Mouse (Mus musculus) midbrain, embryonic 13.5 days (tissue): ENCODE measurements around the gene Agr2. TPM values are rescaled to one million over a fixed set of nuclear protein-coding genes. Genes with fewer than 3 reads are reported as not detected.

Experiments
- ATAC-seq: fragments of 200-750 bp; cut with Nextera tagmentation; 2 replicates; pipeline ENCODE4 v1.8.0; 2017; ENCODE audit warnings: mild to moderate bottlenecking, moderate TSS enrichment, moderate library complexity
- H3K27ac ChIP-seq: fragments of 300-500 bp; sonication (generic); 2 replicates; pipeline ENCODE4 v1.5.1; 2015; ENCODE audit warnings: inconsistent platforms, mild to moderate bottlenecking, moderate library complexity
- H3K27me3 ChIP-seq: fragments of 300-500 bp; sonication (generic); 2 replicates; pipeline ENCODE4 v1.6.1; 2015; ENCODE audit warnings: mild to moderate bottlenecking, inconsistent platforms
- H3K36me3 ChIP-seq: fragments of 300-500 bp; sonication (generic); 2 replicates; pipeline ENCODE4 v1.6.1; 2015; ENCODE audit warnings: mild to moderate bottlenecking, inconsistent platforms
- H3K4me1 ChIP-seq: fragments of 300-500 bp; sonication (generic); replicated peaks from 2 replicates; pipeline ENCODE4 v1.6.1; 2015; ENCODE audit warnings: inconsistent platforms
- H3K4me2 ChIP-seq: fragments of 300-500 bp; sonication (generic); replicated peaks from 2 replicates; pipeline ENCODE4 v1.6.1; 2015; ENCODE audit warnings: moderate library complexity, mild to moderate bottlenecking, inconsistent platforms
- H3K4me3 ChIP-seq: fragments of 300-500 bp; sonication (generic); replicated peaks from 2 replicates; pipeline ENCODE4 v1.5.1; 2015; ENCODE audit warnings: mild to moderate bottlenecking, inconsistent platforms
- H3K9ac ChIP-seq: fragments of 300-500 bp; sonication (generic); replicated peaks from 2 replicates; pipeline ENCODE4 v1.6.1; 2015; ENCODE audit warnings: mild to moderate bottlenecking, inconsistent platforms
- H3K9me3 ChIP-seq: fragments of 300-500 bp; sonication (generic); 2 replicates; pipeline ENCODE4 v1.6.1; 2016; ENCODE audit warnings: mild to moderate bottlenecking, inconsistent platforms
- WGBS: fragments of 180-500 bp; shearing (Covaris S2); methylation state at CpG from one replicate; pipeline ENCODE4 v1.1.7; 2015; 5-methylcytosine and 5-hydroxymethylcytosine counted together
- polyA plus RNA-seq: library from polyadenylated mRNA; unstranded; fragments of >200 nt; fragmentation: Nextera tagmentation; extraction: Ambion mirVana; gene quantifications from 2 replicates; pipeline ENCODE4 v1.2.1, GENCODE M21; 2015

Gene Agr2
- polyA plus RNA-seq, 1 experiment from 2014 or later, result 1.3 TPM

GRCm38 (mm10) chr12:36028968-36029645 lies 36.4 kb downstream of the Agr2 start:
- WGBS, result 78% methylated on average over 5 of the region's 5 CpGs
- H3K4me2 ChIP-seq, result no peak overlapping the region
- no peak for ATAC-seq
- no peak overlapping the region for H3K4me3 ChIP-seq
- H3K27me3 ChIP-seq, result no peaks in the 10 kb centered on the region
- H3K9me3 ChIP-seq, result 0 out of 2 replicates have a peak, but pooled peaks cover 2% of the 10 kb centered on the region
- no peak overlapping the region for H3K9ac ChIP-seq
- H3K36me3 ChIP-seq, result peaks cover 7% of the 10 kb centered on the region
- H3K4me1 ChIP-seq, result peaks cover 14% of the 10 kb centered on the region
- no peak overlapping the region for H3K27ac ChIP-seq

GRCm38 (mm10) chr12:36029687-36030086 lies 37.0 kb downstream of the Agr2 start:
- peaks cover 11% of the 10 kb centered on the region for H3K4me1 ChIP-seq
- 89% methylated on average over 4 of the region's 6 CpGs for WGBS

GRCm38 (mm10) chr12:36030660-36031363 lies 38.1 kb downstream of the Agr2 start:
- 91% methylated on average over 12 of the region's 12 CpGs for WGBS
- Histone ChIP-seq H3K27me3 (no peaks in the 10 kb centered on the region), H3K9ac (no peak overlapping the region), H3K27ac (no peak overlapping the region), H3K4me2 (no peak overlapping the region), H3K4me1 (peaks cover 11% of the 10 kb centered on the region), H3K9me3 (peaks cover 4% of the 10 kb centered on the region; the same call in 1 of the 2 replicates), H3K36me3 (peaks cover 8% of the 10 kb centered on the region), H3K4me3 (no peak overlapping the region)
- ATAC-seq, result 0 out of 2 replicates have a peak, but pooled peaks have one; percentile 17

More at GRCm38 (mm10) chr12:36029687-36030086, 37.0 kb downstream of the Agr2 start:
- H3K27ac ChIP-seq, result no peak overlapping the region
- no peak for ATAC-seq
- H3K36me3 ChIP-seq, result peaks cover 7% of the 10 kb centered on the region
- 0 out of 2 replicates have a peak, but pooled peaks cover 2% of the 10 kb centered on the region for H3K9me3 ChIP-seq
- no peaks in the 10 kb centered on the region for H3K27me3 ChIP-seq
- H3K9ac ChIP-seq, result no peak overlapping the region
- no peak overlapping the region for H3K4me3 ChIP-seq
- no peak overlapping the region for H3K4me2 ChIP-seq

- no peak overlapping the region for H3K27ac ChIP-seq
- H3K36me3 ChIP-seq, result peaks cover 21% of the 10 kb centered on the region
- no peak for ATAC-seq
- no peak overlapping the region for H3K4me3 ChIP-seq
- peaks cover 15% of the 10 kb centered on the region; the same call in 1 of the 2 replicates for H3K9me3 ChIP-seq
- H3K9ac ChIP-seq, result no peak overlapping the region
- WGBS, result 79% methylated on average over 4 of the region's 4 CpGs
- no peak overlapping the region for H3K4me2 ChIP-seq
- H3K27me3 ChIP-seq, result no peaks in the 10 kb centered on the region
- peaks cover 8% of the 10 kb centered on the region; the same call in 1 of the 2 replicates for H3K4me1 ChIP-seq
Measured at GRCm38 (mm10) chr12:36032419-36032818, 39.7 kb downstream of the Agr2 start.

GRCm38 (mm10) chr12:36035501-36035900 lies 42.8 kb downstream of the Agr2 start:
- 98% methylated on average over 6 of the region's 6 CpGs for WGBS
- H3K36me3 ChIP-seq, result peaks cover 21% of the 10 kb centered on the region

GRCm38 (mm10) chr12:36036121-36036520 lies 43.4 kb downstream of the Agr2 start:
- H3K27me3 ChIP-seq, result no peaks in the 10 kb centered on the region
- no peak overlapping the region for H3K27ac ChIP-seq
- H3K4me2 ChIP-seq, result no peak overlapping the region
- peaks cover 15% of the 10 kb centered on the region; the same call in 1 of the 2 replicates for H3K9me3 ChIP-seq
- peaks cover 18% of the 10 kb centered on the region for H3K4me1 ChIP-seq
- no peak overlapping the region for H3K9ac ChIP-seq
- H3K36me3 ChIP-seq, result peaks cover 21% of the 10 kb centered on the region
- ATAC-seq, result no peak
- WGBS, result 99% methylated on average over 7 of the region's 7 CpGs
- no peak overlapping the region for H3K4me3 ChIP-seq

More at GRCm38 (mm10) chr12:36035501-36035900, 42.8 kb downstream of the Agr2 start:
- H3K9me3 ChIP-seq, result peaks cover 15% of the 10 kb centered on the region; the same call in 1 of the 2 replicates
- no peaks in the 10 kb centered on the region for H3K27me3 ChIP-seq
- H3K4me3 ChIP-seq, result no peak overlapping the region
- no peak overlapping the region for H3K4me2 ChIP-seq
- no peak for ATAC-seq
- peaks cover 12% of the 10 kb centered on the region for H3K4me1 ChIP-seq
- H3K9ac ChIP-seq, result no peak overlapping the region
- H3K27ac ChIP-seq, result no peak overlapping the region

GRCm38 (mm10) chr12:36036776-36037175 lies 44.1 kb downstream of the Agr2 start:
- peaks cover 21% of the 10 kb centered on the region for H3K36me3 ChIP-seq
- H3K4me1 ChIP-seq, result peaks cover 21% of the 10 kb centered on the region
- H3K27ac ChIP-seq, result no peak overlapping the region
- peaks cover 15% of the 10 kb centered on the region; the same call in 1 of the 2 replicates for H3K9me3 ChIP-seq
- no peak overlapping the region for H3K4me3 ChIP-seq
- 95% methylated on average over 10 of the region's 10 CpGs for WGBS
- H3K4me2 ChIP-seq, result no peak overlapping the region
- no peaks in the 10 kb centered on the region for H3K27me3 ChIP-seq
- no peak overlapping the region for H3K9ac ChIP-seq
- no peak for ATAC-seq

GRCm38 (mm10) chr12:36039541-36040084 lies 46.9 kb downstream of the Agr2 start:
- 81% methylated on average over 9 of the region's 9 CpGs for WGBS
- Histone ChIP-seq H3K9me3 (peaks cover 12% of the 10 kb centered on the region; the same call in 1 of the 2 replicates), H3K27ac (no peak overlapping the region), H3K36me3 (peaks cover 14% of the 10 kb centered on the region), H3K4me3 (peak overlapping the region; percentile 20), H3K4me1 (peaks cover 21% of the 10 kb centered on the region), H3K4me2 (peak overlapping the region; percentile 74), H3K9ac (0 out of 2 replicates have a peak overlapping the region, but pooled peaks have one; percentile 1), H3K27me3 (no peaks in the 10 kb centered on the region)
- no peak for ATAC-seq

GRCm38 (mm10) chr12:36040571-36041280 lies 48.0 kb downstream of the Agr2 start:
- H3K36me3 ChIP-seq, result peaks cover 14% of the 10 kb centered on the region
- H3K4me3 ChIP-seq, result peak overlapping the region; percentile 95
- no peak for ATAC-seq
- peaks cover 12% of the 10 kb centered on the region; the same call in 1 of the 2 replicates for H3K9me3 ChIP-seq
- peak overlapping the region; percentile 74 for H3K4me2 ChIP-seq
- peaks cover 21% of the 10 kb centered on the region for H3K4me1 ChIP-seq
- H3K27me3 ChIP-seq, result no peaks in the 10 kb centered on the region
- H3K9ac ChIP-seq, result peak overlapping the region; percentile 100
- 55% methylated on average over 10 of the region's 10 CpGs for WGBS
- H3K27ac ChIP-seq, result no peak overlapping the region

- Histone ChIP-seq H3K9me3 (peaks cover 7% of the 10 kb centered on the region; the same call in 1 of the 2 replicates), H3K9ac (peak overlapping the region; percentile 100), H3K4me2 (peak overlapping the region; percentile 74), H3K27me3 (no peaks in the 10 kb centered on the region), H3K4me1 (peaks cover 21% of the 10 kb centered on the region), H3K27ac (peak overlapping the region; percentile 96; the same call in 1 of the 2 replicates), H3K4me3 (peak overlapping the region; percentile 95), H3K36me3 (peaks cover 9% of the 10 kb centered on the region; the same call in 1 of the 2 replicates)
- ATAC-seq, result no peak
- 38% methylated on average over 4 of the region's 4 CpGs for WGBS
Measured at GRCm38 (mm10) chr12:36041281-36041589, 48.5 kb downstream of the Agr2 start.

GRCm38 (mm10) chr12:36041703-36042347 lies 49.1 kb downstream of the Agr2 start:
- WGBS, result under 1% methylated on average over 50 of the region's 50 CpGs
- Histone ChIP-seq H3K4me1 (peaks cover 21% of the 10 kb centered on the region), H3K9me3 (peaks cover under 1% of the 10 kb centered on the region; the same call in 1 of the 2 replicates), H3K27me3 (no peaks in the 10 kb centered on the region), H3K4me2 (peak overlapping the region; percentile 74), H3K4me3 (peak overlapping the region; percentile 95), H3K9ac (peak overlapping the region; percentile 100), H3K27ac (peak overlapping the region; percentile 96), H3K36me3 (peaks cover 3% of the 10 kb centered on the region; the same call in 1 of the 2 replicates)
- ATAC-seq, result peak; percentile 77
